Mouse (Mus musculus) retina, postnatal 7 days (tissue): ENCODE data around the gene Alg10b.
"Not testable (repeated sequence)": the region's sequence is repeated elsewhere in the genome, so short reads cannot be mapped to it uniquely, and the experiment has no call there.

Experiments
- DNase-seq: peaks from one replicate; pipeline ENCODE4 v3.0.0-alpha.2; 2012; ENCODE audit warnings: low read depth, low spot score

The Alg10b gene

GRCm38 (mm10) chr15:90223969-90224750 is at the start of gene Alg10b:
TSS of gene Alg10b (plus strand) at chr15:90224311.
- peak; percentile 89 for DNase-seq

- DNase-seq, result not testable (repeated sequence)
Observed at GRCm38 (mm10) chr15:90183108-90183507, 41.0 kb upstream of the Alg10b start.

GRCm38 (mm10) chr15:90183511-90183910 is 40.6 kb upstream of the Alg10b start:
- no peak for DNase-seq

GRCm38 (mm10) chr15:90184743-90185142 is 39.4 kb upstream of the Alg10b start:
- DNase-seq, result no peak

- no peak for DNase-seq
Observed at GRCm38 (mm10) chr15:90189477-90189876, 34.6 kb upstream of the Alg10b start.

- DNase-seq, result no peak
Observed at GRCm38 (mm10) chr15:90213946-90214345, 10.2 kb upstream of the Alg10b start.

GRCm38 (mm10) chr15:90214913-90215312 is 9.2 kb upstream of the Alg10b start:
- peak; percentile 49 for DNase-seq

GRCm38 (mm10) chr15:90225058-90225575 is 1.0 kb downstream of the Alg10b start:
- DNase-seq, result peak; percentile 21

GRCm38 (mm10) chr15:90237657-90238056 is 13.5 kb downstream of the Alg10b start:
- peak; percentile 44 for DNase-seq

- no peak for DNase-seq
Observed at GRCm38 (mm10) chr15:90244081-90244480, 20.0 kb downstream of the Alg10b start.

- DNase-seq, result peak; percentile 20
Observed at GRCm38 (mm10) chr15:90249694-90250093, 25.6 kb downstream of the Alg10b start.

- DNase-seq, result no peak
Observed at GRCm38 (mm10) chr15:90282876-90283275, 58.8 kb downstream of the Alg10b start.
